Mouse (Mus musculus): Measurements from ENCODE around the gene Scfd2. TPM values are rescaled to one million over a fixed set of nuclear protein-coding genes. Genes with fewer than 3 reads are reported as not detected.

The Scfd2 gene
- polyA plus RNA-seq, 1 experiment from 2014 or later: 21.7 TPM

DNA sequence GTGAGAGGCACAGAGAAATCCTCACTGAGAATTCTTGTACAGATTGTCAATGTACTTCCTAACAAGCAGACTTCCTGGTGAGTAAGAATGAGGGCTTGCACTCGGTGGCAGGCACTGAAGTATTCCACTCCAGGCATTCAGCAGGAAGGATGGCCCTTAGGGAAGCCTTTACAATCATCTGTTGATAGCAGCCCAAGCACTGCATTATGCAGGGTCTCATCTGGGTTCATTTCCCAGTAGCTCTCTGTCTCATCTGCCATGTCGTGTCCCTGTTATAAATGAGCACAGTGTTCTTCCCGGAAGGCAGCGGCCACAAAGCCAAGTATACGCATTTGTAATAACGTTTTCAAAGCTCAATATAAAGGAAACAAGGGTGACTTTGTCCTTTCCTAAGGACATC is 48.9 kb downstream of the Scfd2 start:
- H3K4me3 ChIP-seq (replicated peaks): no peak overlapping the region
- no peak for ATAC-seq
- no peak overlapping the region for H3K27ac ChIP-seq
- no peaks in the 10 kb centered on the region for H3K9me3 ChIP-seq
- WGBS: 49% methylated on average over 6 of the region's 6 CpGs
- H3K4me2 ChIP-seq (replicated peaks): no peak overlapping the region
- H3K36me3 ChIP-seq: no peaks in the 10 kb centered on the region
- no peaks in the 10 kb centered on the region for H3K27me3 ChIP-seq
- peaks cover 7% of the 10 kb centered on the region for H3K4me1 ChIP-seq (replicated peaks)
- no peak overlapping the region for H3K9ac ChIP-seq (replicated peaks)

DNA sequence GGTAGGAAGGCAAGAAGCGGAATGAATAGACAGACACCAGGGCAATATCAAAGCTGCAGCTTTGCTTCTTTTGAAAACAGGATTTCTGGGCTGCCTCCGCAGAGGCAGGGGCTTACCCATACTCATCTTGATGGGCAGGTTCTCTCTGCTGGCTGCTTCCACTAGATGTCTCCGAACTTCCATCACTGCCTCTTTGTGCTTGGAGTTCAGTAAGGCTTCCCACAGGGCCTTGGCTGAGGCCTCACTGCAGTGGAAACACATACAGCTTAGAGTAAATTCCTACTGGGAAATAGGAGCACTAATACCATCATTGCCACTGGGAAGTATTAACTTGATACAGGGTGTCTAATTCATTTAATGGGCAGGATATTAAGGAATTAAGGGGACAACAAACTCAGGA is 49.5 kb downstream of the Scfd2 start:
- Histone ChIP-seq H3K36me3 (no peaks in the 10 kb centered on the region), H3K9ac (replicated peaks) (no peak overlapping the region), H3K4me3 (replicated peaks) (no peak overlapping the region), H3K4me2 (replicated peaks) (no peak overlapping the region), H3K27ac (no peak overlapping the region), H3K4me1 (replicated peaks) (peaks cover 7% of the 10 kb centered on the region), H3K9me3 (no peaks in the 10 kb centered on the region), H3K27me3 (no peaks in the 10 kb centered on the region)
- no peak for ATAC-seq
- 51% methylated on average over 3 of the region's 3 CpGs for WGBS

DNA sequence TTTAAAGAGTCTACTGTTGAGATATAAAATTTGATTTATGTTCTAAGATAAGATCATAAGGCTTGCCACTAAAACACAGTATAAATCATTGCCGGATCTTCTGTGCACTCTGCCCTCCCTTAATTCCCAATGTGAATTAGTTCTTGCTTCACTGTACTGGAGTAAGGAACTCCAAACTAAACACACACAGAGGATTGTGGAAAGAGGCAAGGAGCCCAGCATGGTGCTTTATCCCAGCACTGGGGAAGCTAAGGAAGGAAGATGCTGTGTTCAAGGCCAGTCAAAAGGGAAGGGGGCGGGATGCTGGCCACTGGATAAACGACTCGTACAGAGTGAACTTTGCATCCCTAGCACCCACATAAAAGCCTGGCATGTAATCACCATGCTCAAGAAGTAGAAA is 51.1 kb downstream of the Scfd2 start:
- Histone ChIP-seq H3K27me3 (no peaks in the 10 kb centered on the region), H3K4me3 (replicated peaks) (no peak overlapping the region), H3K27ac (no peak overlapping the region), H3K36me3 (no peaks in the 10 kb centered on the region), H3K4me1 (replicated peaks) (peaks cover 7% of the 10 kb centered on the region), H3K9me3 (no peaks in the 10 kb centered on the region), H3K4me2 (replicated peaks) (no peak overlapping the region), H3K9ac (replicated peaks) (no peak overlapping the region)
- 87% methylated on average over 4 of the region's 4 CpGs for WGBS
- no peak for ATAC-seq

DNA sequence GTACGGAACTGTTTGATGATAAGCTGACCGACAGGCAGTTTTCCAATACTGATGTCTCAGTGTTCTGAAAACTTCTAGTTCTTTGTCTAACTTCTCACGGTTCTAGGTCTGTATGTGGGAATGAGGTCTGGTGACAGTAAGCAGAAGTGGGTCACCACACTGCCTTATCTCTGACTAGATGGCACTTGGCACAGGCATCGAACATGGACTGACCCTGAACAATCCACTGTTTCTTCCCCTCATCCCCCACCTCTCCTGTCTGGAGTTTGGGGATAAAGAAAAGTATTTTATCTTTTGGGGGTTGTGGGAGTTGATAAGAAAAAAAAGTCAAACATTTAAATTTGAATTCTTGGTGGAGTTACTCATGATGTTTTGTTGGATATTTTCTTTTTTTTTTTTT is 51.6 kb downstream of the Scfd2 start:
- Histone ChIP-seq H3K4me3 (replicated peaks) (no peak overlapping the region), H3K9ac (replicated peaks) (no peak overlapping the region), H3K9me3 (no peaks in the 10 kb centered on the region), H3K4me1 (replicated peaks) (peaks cover 7% of the 10 kb centered on the region), H3K27me3 (no peaks in the 10 kb centered on the region), H3K36me3 (no peaks in the 10 kb centered on the region), H3K4me2 (replicated peaks) (no peak overlapping the region), H3K27ac (no peak overlapping the region)
- no peak for ATAC-seq
- 88% methylated on average over 4 of the region's 4 CpGs for WGBS

DNA sequence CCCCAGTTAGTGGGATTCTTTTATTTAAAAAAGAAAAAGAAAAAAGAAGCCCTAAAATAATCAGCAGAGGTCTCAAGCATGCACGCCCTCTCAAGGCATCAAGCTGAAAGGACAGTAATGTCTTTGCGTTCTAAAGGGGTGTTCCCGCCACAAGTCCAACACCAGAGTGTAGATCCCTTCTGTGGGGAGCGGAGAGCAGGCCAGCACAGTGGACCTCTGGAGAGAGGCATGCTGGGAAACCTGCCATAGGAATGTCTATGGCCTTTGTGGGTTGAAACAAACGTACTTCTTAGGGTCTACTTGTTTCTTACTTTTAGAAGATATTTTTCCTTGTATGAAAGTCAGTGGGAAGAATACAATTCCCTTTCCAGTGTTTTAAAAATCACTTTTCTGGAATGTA is 52.4 kb downstream of the Scfd2 start:
- WGBS: 79% methylated on average over 5 of the region's 5 CpGs
- no peak for ATAC-seq
- H3K9ac ChIP-seq (replicated peaks): no peak overlapping the region

DNA sequence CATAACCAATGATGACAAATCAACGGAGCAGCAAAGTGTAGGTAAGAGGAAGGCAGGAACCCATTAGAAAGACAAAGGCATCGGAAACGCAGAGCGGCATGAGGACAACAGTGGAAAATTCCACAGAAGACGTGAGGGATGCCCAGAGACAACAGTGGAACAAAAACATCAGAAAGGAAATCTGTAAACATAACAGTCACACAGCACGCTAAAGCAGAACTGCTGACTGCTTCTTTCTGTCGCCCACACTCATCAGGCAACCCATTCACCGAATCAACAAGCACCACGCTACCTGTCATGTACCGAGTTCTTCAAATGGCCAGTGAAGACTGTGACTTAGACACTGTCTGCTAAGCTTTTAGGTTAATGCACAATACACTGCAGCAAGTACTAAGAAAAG is 55.0 kb downstream of the Scfd2 start:
- no peak overlapping the region for H3K9ac ChIP-seq (replicated peaks)
- WGBS: 80% methylated on average over 10 of the region's 10 CpGs
- H3K4me3 ChIP-seq (replicated peaks): no peak overlapping the region
- no peaks in the 10 kb centered on the region for H3K27me3 ChIP-seq
- H3K27ac ChIP-seq: no peak overlapping the region
- no peak overlapping the region for H3K4me2 ChIP-seq (replicated peaks)
- no peaks in the 10 kb centered on the region for H3K36me3 ChIP-seq
- ATAC-seq: no peak
- no peaks in the 10 kb centered on the region for H3K4me1 ChIP-seq (replicated peaks)
- no peaks in the 10 kb centered on the region for H3K9me3 ChIP-seq

More for the DNA sequence above, 52.4 kb downstream of the Scfd2 start:
- no peak overlapping the region for H3K4me3 ChIP-seq (replicated peaks)
- no peaks in the 10 kb centered on the region for H3K9me3 ChIP-seq
- no peaks in the 10 kb centered on the region for H3K36me3 ChIP-seq
- H3K4me1 ChIP-seq (replicated peaks): peaks cover 7% of the 10 kb centered on the region
- no peak overlapping the region for H3K4me2 ChIP-seq (replicated peaks)
- no peaks in the 10 kb centered on the region for H3K27me3 ChIP-seq
- H3K27ac ChIP-seq: no peak overlapping the region

DNA sequence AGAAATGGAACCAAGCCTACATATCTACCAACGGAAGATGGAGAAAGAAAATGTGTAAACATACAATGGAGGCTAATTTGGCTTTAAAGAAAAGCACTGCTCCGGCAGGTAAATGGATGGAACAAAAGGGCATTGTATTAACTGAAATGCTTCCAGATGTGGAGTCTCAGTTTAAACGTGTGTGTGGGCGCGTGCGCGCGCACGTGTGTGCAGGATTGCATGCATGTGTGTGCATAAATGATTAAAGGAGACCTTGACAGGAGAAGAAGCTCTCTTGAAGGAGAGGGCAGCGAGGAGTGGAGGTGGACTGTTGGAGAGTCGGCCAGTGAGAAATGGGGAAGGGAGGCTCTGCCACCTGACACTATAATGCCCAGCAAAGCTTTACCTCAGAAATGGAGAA is 58.4 kb downstream of the Scfd2 start:
- ATAC-seq: no peak
- no peaks in the 10 kb centered on the region for H3K27me3 ChIP-seq
- no peak overlapping the region for H3K4me2 ChIP-seq (replicated peaks)
- H3K36me3 ChIP-seq: no peaks in the 10 kb centered on the region
- H3K9me3 ChIP-seq: no peaks in the 10 kb centered on the region
- no peaks in the 10 kb centered on the region for H3K4me1 ChIP-seq (replicated peaks)
- no peak overlapping the region for H3K27ac ChIP-seq
- H3K4me3 ChIP-seq (replicated peaks): no peak overlapping the region
- H3K9ac ChIP-seq (replicated peaks): no peak overlapping the region
- WGBS: 91% methylated on average over 11 of the region's 11 CpGs

DNA sequence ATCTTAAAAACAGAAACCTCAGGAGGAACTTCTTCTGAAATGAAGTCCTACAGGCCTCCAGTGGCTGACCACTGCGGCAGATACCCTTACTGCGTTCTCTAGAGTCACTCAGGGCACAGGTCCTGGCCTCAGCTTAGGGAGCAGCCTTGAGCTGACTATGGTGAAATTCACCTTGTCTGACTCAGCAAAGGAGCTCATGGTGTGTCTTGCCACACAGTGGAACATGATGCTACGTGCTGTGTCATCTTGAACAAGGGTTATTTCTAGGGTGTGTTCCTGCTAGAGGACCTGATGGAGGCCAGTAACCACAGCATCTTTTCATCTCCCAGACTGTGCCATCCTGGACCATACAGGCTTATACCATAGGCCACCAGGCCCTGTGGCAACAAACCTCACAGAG is 60.7 kb downstream of the Scfd2 start:
- H3K9me3 ChIP-seq: no peaks in the 10 kb centered on the region
- WGBS: 90% methylated on average over 3 of the region's 3 CpGs
- no peaks in the 10 kb centered on the region for H3K27me3 ChIP-seq
- no peak for ATAC-seq
- H3K27ac ChIP-seq: no peak overlapping the region
- H3K36me3 ChIP-seq: no peaks in the 10 kb centered on the region
- no peak overlapping the region for H3K4me3 ChIP-seq (replicated peaks)
- H3K4me1 ChIP-seq (replicated peaks): no peaks in the 10 kb centered on the region
- H3K4me2 ChIP-seq (replicated peaks): no peak overlapping the region
- H3K9ac ChIP-seq (replicated peaks): no peak overlapping the region

DNA sequence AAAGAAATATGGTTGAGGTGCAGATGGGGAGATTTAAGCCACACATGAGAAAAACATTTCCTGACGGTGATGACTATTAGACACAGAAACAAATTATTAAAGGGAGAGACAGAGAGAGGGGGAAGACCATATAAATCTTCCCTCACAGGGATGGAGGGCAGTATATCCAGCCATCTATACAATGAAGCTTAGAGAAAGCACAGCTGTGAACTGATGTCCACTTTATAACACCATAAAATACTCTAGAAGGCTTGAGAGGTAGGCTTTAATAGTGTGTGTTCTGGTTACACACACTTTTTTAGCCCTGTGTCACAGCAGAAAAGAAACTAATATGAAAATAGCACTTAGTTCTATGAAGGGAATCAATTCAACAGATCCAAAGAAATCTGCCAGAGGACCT is 61.9 kb downstream of the Scfd2 start:
- H3K27me3 ChIP-seq: no peaks in the 10 kb centered on the region
- H3K9me3 ChIP-seq: no peaks in the 10 kb centered on the region
- H3K4me2 ChIP-seq (replicated peaks): no peak overlapping the region
- ATAC-seq: no peak
- H3K27ac ChIP-seq: no peak overlapping the region
- H3K4me1 ChIP-seq (replicated peaks): no peaks in the 10 kb centered on the region
- H3K36me3 ChIP-seq: no peaks in the 10 kb centered on the region
- WGBS: 100% methylated on average over 1 of the region's 1 CpGs
- H3K9ac ChIP-seq (replicated peaks): no peak overlapping the region
- no peak overlapping the region for H3K4me3 ChIP-seq (replicated peaks)

DNA sequence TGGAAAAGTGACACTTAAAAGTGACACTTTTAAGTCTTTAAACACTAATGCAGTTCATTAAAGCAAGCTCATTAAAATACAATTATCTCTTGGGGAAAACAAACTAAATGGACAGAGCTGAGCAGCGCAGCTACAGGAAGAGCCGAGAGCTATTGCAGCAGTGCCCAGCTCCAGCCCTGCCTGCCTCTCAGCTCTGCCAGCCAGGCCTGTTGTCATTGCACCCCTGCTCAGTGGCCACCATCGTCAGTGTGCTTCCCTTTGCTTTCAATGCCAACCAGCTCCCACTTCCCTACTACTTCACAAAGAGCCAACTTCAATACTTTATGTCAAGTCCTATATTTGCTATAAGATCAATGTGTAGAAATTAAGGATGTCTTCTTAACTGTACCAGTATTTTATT is 63.8 kb downstream of the Scfd2 start:
- Histone ChIP-seq H3K9ac (replicated peaks) (no peak overlapping the region), H3K4me3 (replicated peaks) (no peak overlapping the region), H3K9me3 (no peaks in the 10 kb centered on the region), H3K27me3 (no peaks in the 10 kb centered on the region), H3K4me1 (replicated peaks) (no peaks in the 10 kb centered on the region), H3K4me2 (replicated peaks) (no peak overlapping the region), H3K36me3 (no peaks in the 10 kb centered on the region), H3K27ac (no peak overlapping the region)
- ATAC-seq: no peak
- 56% methylated on average over 3 of the region's 3 CpGs for WGBS

DNA sequence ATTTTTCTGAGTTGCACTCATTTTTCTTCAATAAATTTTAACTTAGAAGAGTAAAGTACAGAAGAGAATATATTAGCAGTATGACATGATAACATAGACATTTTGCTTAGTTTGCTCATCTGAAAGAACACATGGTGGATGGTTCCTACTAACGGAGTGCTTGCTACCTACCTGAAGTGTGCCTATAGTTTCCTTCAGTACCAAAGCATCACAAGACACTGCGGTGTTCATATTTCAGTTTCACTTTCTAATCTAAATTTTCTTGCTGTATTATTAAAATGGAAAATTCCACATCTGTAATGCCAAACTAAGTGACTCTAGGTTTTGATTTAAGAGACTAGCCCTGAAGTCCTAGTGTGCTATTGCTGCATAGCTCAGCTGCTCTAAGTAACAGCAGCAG is 74.8 kb downstream of the Scfd2 start:
- no peak for ATAC-seq
- Histone ChIP-seq H3K9ac (replicated peaks) (no peak overlapping the region), H3K27ac (no peak overlapping the region), H3K36me3 (no peaks in the 10 kb centered on the region), H3K27me3 (no peaks in the 10 kb centered on the region), H3K4me1 (replicated peaks) (no peaks in the 10 kb centered on the region), H3K9me3 (no peaks in the 10 kb centered on the region), H3K4me3 (replicated peaks) (no peak overlapping the region), H3K4me2 (replicated peaks) (no peak overlapping the region)
- whole genome bisulfite sequencing: 97% methylated on average over 2 of the region's 2 CpGs

DNA sequence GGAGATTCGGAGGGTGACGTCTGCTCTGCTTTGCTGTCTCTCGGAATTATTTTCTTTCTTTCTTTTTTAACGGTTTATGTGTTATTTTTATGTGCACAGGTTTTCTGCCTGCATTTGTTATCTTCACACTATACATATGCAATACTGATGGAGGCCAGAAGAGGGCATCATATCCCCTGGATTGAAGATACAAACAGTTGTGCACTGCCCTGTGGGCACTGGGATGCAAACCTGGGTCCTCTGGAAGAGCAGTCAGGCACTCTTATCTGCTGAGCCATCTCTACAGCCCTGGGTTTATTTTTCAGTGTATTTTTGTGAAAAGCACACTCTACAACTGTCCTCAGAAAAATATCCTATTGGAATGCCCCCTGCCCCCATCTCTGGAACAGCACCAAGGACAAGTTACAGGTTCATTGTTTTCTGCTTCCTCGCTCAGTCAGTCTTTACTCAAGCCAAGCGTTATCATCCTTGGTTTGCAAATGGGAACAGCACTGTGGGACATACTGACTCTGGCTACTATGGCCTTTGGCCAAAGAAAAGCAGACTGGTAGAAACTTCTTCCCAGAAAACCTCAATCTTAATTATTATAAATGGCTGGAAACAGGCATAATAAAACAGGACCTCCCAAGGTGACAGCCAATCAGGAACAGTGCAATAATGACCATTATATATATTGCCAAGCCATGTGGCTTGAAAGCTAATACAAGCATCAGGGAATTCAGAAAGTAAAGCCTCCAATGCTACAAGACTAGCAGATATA is 75.9 kb downstream of the Scfd2 start:
- WGBS: 92% methylated on average over 6 of the region's 6 CpGs
- no peak for ATAC-seq
- H3K36me3 ChIP-seq: no peaks in the 10 kb centered on the region
- no peak overlapping the region for H3K9ac ChIP-seq (replicated peaks)
- no peak overlapping the region for H3K4me3 ChIP-seq (replicated peaks)
- no peak overlapping the region for H3K4me2 ChIP-seq (replicated peaks)
- no peaks in the 10 kb centered on the region for H3K4me1 ChIP-seq (replicated peaks)
- H3K9me3 ChIP-seq: no peaks in the 10 kb centered on the region
- H3K27ac ChIP-seq: no peak overlapping the region
- no peaks in the 10 kb centered on the region for H3K27me3 ChIP-seq

DNA sequence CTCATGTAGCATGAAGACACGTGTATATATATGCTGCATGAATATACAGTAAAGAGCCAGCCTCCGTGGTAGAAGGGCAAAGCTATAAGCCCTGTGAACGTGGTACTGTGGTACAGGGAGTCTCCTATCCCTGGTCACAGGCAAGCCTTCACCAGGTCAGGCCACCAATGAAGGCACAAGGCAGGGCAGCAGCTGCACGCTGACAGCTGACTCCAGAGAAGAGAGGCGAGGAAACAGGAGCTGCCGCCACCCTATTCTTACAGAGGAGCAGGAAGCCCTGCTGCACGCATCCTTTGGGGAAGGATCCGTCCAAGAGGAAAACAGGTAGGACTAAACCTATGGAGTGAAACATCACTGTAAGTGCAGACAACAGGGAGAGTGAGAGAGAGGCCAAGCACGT is 76.5 kb downstream of the Scfd2 start:
- ATAC-seq: no peak
- 86% methylated on average over 9 of the region's 9 CpGs for WGBS
- no peak overlapping the region for H3K4me3 ChIP-seq (replicated peaks)
- no peaks in the 10 kb centered on the region for H3K27me3 ChIP-seq
- no peak overlapping the region for H3K9ac ChIP-seq (replicated peaks)
- peaks cover 3% of the 10 kb centered on the region; the same call in 1 of the 2 replicates for H3K4me1 ChIP-seq (replicated peaks)
- H3K9me3 ChIP-seq: no peaks in the 10 kb centered on the region
- H3K4me2 ChIP-seq (replicated peaks): no peak overlapping the region
- no peaks in the 10 kb centered on the region for H3K36me3 ChIP-seq
- no peak overlapping the region for H3K27ac ChIP-seq
